Mouse (Mus musculus) intestine, postnatal 0 days (tissue): ENCODE results near the gene Nol4l. TPM values are rescaled to one million over a fixed set of nuclear protein-coding genes. Genes with fewer than 3 reads are reported as not detected.

Source experiments
- ATAC-seq: fragments of 200-750 bp; cut with Nextera tagmentation; 2 replicates; pipeline ENCODE4 v1.8.0; 2017; ENCODE audit warnings: mild to moderate bottlenecking, moderate TSS enrichment, moderate library complexity
- H3K27ac ChIP-seq: fragments of 300-500 bp; sonication (generic); 2 replicates; pipeline ENCODE4 v1.5.1; 2014; ENCODE audit warnings: mild to moderate bottlenecking, low read depth, low read length, moderate library complexity
- H3K27me3 ChIP-seq: fragments of 300-500 bp; sonication (generic); replicated peaks from 2 replicates; pipeline ENCODE4 v1.6.1; 2014; ENCODE audit warnings: low read length, mixed read lengths; ENCODE audit not compliant: control insufficient read depth, insufficient read depth
- H3K36me3 ChIP-seq: fragments of 300-500 bp; sonication (generic); 2 replicates; pipeline ENCODE4 v1.6.1; 2014; ENCODE audit warnings: mild to moderate bottlenecking, moderate library complexity; ENCODE audit not compliant: control insufficient read depth, insufficient read depth
- H3K4me1 ChIP-seq: fragments of 300-500 bp; sonication (generic); replicated peaks from 2 replicates; pipeline ENCODE4 v1.6.1; 2014; ENCODE audit warnings: antibody characterized with exemption, low read length, mixed read lengths; ENCODE audit not compliant: control insufficient read depth, insufficient read depth
- H3K4me2 ChIP-seq: fragments of 300-500 bp; sonication (generic); replicated peaks from 2 replicates; pipeline ENCODE4 v1.6.1; 2014; ENCODE audit warnings: low read depth, mild to moderate bottlenecking, moderate library complexity
- H3K4me3 ChIP-seq: fragments of 300-500 bp; sonication (generic); 2 replicates; pipeline ENCODE4 v1.5.1; 2014; ENCODE audit warnings: low read depth, low read length
- H3K9ac ChIP-seq: fragments of 300-500 bp; sonication (generic); 2 replicates; pipeline ENCODE4 v1.6.1; 2014; ENCODE audit warnings: mild to moderate bottlenecking, low read depth, low read length
- H3K9me3 ChIP-seq: fragments of 300-500 bp; sonication (generic); 2 replicates; pipeline ENCODE4 v1.6.1; 2016; ENCODE audit warnings: mixed run types; ENCODE audit not compliant: control insufficient read depth
- CTCF ChIP-seq: sonication (generic); IDR thresholded peaks from 2 replicates; pipeline ENCODE4 v1.5.1; 2016; ENCODE audit warnings: low read depth, mild to moderate bottlenecking, control low read depth, antibody characterized with exemption, moderate library complexity
- WGBS: fragments of 180-500 bp; shearing (Covaris S2); extraction: QIAGEN DNeasy Blood & Tissue Kit; methylation state at CpG from one replicate; pipeline ENCODE4 v1.1.7; 2014; 5-methylcytosine and 5-hydroxymethylcytosine counted together
- polyA plus RNA-seq: library from polyadenylated mRNA; unstranded; fragments of >200 nt; fragmentation: Nextera tagmentation; extraction: Ambion mirVana; gene quantifications from 2 replicates; pipeline ENCODE4 v1.2.1, GENCODE M21; 2015

The Nol4l gene
- polyA plus RNA-seq, 1 experiment from 2014 or later: 21.9 TPM

DNA sequence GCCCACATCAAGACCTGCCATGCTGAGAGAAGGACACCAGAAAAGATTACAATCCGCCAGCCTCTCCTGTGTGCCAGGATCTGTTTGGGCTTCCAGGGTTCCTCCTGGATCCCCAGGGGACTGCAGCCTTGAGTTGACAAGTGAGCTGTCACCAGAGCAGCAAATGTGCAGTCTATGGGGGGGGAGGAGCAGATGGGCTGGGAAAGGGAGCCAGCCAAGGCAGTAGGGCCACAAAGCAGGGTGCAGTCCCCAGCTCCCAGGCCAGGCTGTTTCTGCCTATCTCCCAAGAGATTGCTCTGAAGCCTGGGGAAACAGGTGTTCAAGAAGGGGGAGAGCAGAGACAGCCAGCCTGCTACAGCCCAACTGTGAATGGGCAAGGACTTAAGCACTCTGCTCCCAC, 111.4 kb downstream of the Nol4l start:
- H3K27me3 ChIP-seq: no peaks in the 10 kb centered on the region
- ATAC-seq: no peak
- H3K27ac ChIP-seq: peak overlapping the region; percentile 28; the same call in 1 of the 2 replicates
- WGBS: 87% methylated on average over 1 of the region's 1 CpGs
- H3K9ac ChIP-seq: no peak overlapping the region
- H3K4me3 ChIP-seq: no peak overlapping the region
- H3K9me3 ChIP-seq: no peaks in the 10 kb centered on the region
- H3K36me3 ChIP-seq: peaks cover 74% of the 10 kb centered on the region
- no peaks in the 10 kb centered on the region for H3K4me1 ChIP-seq
- H3K4me2 ChIP-seq: no peak overlapping the region
- no peak for TF ChIP-seq CTCF

DNA sequence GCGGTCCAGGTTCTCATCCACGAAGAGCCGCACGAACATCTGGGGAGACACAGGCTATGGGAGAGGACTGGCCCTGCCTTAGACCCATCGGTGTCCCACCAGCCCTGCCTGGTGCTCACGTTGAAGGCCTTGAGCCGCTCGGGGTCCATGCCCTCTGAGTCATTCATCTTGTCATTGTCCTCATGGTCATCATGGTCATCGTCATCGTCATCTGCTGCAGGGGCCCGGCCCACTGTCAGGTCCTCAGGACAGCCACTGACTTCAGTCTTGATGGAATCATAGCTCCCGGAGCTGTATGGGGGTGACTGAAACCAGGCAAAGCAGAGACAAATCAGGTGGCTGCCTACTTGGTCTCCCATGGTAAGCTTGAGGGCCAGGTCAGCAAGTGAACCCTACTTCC, 111.9 kb downstream of the Nol4l start:
- H3K9ac ChIP-seq: no peak overlapping the region
- H3K4me1 ChIP-seq: no peaks in the 10 kb centered on the region
- 0 out of 2 replicates have a peak overlapping the region, but pooled peaks have one; percentile 28 for H3K27ac ChIP-seq
- H3K9me3 ChIP-seq: no peaks in the 10 kb centered on the region
- no peak for TF ChIP-seq CTCF
- peaks cover 79% of the 10 kb centered on the region for H3K36me3 ChIP-seq
- ATAC-seq: no peak
- H3K4me3 ChIP-seq: no peak overlapping the region
- 90% methylated on average over 12 of the region's 12 CpGs for WGBS
- no peak overlapping the region for H3K4me2 ChIP-seq
- no peaks in the 10 kb centered on the region for H3K27me3 ChIP-seq

DNA sequence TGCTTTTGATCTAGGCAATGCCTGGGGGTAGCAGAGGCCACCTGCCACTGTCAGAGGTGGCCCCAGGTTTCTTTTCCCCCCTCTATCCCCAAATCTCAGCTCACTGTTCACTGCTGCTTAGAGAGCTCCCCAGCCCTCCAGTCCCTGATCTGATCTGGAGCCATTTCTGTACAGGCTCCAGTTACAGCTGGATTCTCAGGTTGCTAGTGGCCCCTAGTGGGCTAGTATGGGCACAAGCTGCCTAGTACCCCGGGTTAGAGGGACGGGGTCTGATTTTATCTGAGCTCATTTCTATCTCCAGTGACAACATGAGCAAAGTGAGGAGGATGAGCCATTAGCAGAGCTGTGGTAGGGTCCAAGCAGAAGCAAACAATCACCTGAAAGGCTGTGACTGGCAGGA, 115.2 kb downstream of the Nol4l start:
- TF ChIP-seq CTCF: peak; percentile 68
- H3K4me3 ChIP-seq: no peak overlapping the region
- no peaks in the 10 kb centered on the region for H3K4me1 ChIP-seq
- no peak for ATAC-seq
- 37% methylated on average over 2 of the region's 2 CpGs for WGBS
- no peak overlapping the region for H3K27ac ChIP-seq
- no peak overlapping the region for H3K9ac ChIP-seq
- H3K27me3 ChIP-seq: no peaks in the 10 kb centered on the region
- no peaks in the 10 kb centered on the region for H3K9me3 ChIP-seq
- H3K36me3 ChIP-seq: peaks cover 97% of the 10 kb centered on the region
- no peak overlapping the region for H3K4me2 ChIP-seq

DNA sequence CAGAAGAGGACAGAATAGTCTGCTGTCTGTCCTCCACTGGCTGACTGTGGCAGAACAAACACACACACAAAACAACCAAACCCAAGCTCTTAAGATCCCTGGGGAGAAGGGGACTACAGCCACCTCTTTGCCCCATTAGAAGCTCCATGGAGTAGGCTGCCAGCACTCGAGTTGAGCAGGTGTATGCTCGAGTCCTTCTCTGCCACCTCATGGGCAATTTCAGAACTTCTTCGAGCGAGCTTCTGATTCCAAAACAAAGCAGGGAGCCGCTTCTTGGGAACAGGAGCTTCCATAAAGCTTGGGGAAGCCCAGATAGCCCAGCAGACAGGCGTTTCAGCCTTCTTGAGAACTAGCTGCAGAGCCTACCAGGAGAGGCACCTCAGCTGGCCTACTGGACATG, 117.2 kb downstream of the Nol4l start:
- no peaks in the 10 kb centered on the region for H3K9me3 ChIP-seq
- no peak overlapping the region for H3K27ac ChIP-seq
- no peaks in the 10 kb centered on the region for H3K4me1 ChIP-seq
- no peak overlapping the region for H3K4me2 ChIP-seq
- no peak overlapping the region for H3K9ac ChIP-seq
- WGBS: 59% methylated on average over 6 of the region's 6 CpGs
- H3K36me3 ChIP-seq: peaks cover 91% of the 10 kb centered on the region
- ATAC-seq: no peak
- no peaks in the 10 kb centered on the region for H3K27me3 ChIP-seq
- peak; percentile 50 for TF ChIP-seq CTCF
- no peak overlapping the region for H3K4me3 ChIP-seq

DNA sequence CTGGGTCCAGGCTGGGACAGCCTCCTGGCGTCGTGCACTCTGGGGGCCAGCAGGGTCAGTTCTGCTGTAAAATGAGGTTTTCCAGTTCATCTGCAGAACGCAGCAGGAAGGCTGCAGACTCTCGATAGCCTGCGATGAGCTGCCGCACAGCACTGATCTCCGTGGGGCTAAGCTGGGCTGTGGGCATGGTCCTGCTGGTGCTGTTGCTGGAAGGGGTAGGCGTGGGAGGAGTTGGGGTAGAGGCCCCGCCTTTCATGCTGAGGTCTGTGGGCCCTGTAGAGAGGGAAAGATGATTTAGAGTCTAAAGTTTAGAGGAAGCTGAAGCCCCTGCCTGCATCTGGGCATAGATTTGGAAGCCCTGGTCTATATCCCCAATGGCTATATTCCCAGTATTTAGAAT, 118.2 kb downstream of the Nol4l start:
- WGBS: 71% methylated on average over 9 of the region's 9 CpGs
- Histone ChIP-seq H3K4me1 (no peaks in the 10 kb centered on the region), H3K27me3 (no peaks in the 10 kb centered on the region), H3K36me3 (peaks cover 90% of the 10 kb centered on the region), H3K4me3 (no peak overlapping the region), H3K4me2 (no peak overlapping the region), H3K9me3 (no peaks in the 10 kb centered on the region), H3K27ac (no peak overlapping the region), H3K9ac (no peak overlapping the region)
- ATAC-seq: no peak
- TF ChIP-seq CTCF: no peak

DNA sequence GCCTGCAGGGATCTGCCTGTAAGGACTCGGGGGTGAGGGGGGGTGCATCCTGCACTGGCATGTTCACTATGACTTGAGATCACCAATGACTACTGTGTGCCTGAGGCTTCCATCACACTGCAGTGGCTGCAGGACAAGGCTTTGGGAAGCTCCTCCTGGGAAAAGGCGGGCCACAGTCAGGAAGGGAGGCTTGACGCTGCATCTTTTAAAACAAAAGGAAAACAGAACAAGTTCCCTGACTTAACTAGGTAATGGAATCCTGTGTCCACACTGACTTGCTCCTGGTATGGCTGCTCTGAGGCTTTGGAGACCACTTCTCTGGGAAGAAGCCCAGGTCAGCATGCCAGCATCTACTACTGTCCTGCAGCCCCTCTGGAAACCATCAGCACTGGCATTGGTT, 120.8 kb downstream of the Nol4l start:
- Histone ChIP-seq H3K27ac (no peak overlapping the region), H3K4me1 (no peaks in the 10 kb centered on the region), H3K27me3 (no peaks in the 10 kb centered on the region), H3K36me3 (peaks cover 66% of the 10 kb centered on the region), H3K9ac (no peak overlapping the region), H3K4me2 (no peak overlapping the region), H3K4me3 (no peak overlapping the region), H3K9me3 (no peaks in the 10 kb centered on the region)
- ATAC-seq: no peak
- TF ChIP-seq CTCF: no peak
- 64% methylated on average over 3 of the region's 3 CpGs for WGBS

DNA sequence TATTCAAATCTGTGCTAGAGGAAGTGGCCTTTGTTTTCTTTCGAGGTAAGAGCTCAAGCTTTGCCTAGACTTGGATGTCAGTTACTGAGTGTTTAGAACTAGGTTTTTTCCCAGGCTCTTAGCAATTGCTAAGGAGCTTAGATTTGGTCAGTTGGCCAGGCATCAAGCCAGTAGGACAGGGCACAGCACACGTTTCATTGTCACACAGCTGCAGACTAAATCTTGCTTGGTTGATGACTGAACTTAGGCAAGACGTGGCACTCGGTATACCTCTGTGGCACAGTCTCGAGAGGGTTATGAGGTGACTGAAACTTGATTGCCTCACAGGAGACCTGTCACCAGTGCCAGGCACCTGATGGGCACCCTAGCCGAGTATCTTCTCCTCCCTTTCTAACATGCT, 122.9 kb downstream of the Nol4l start:
- H3K36me3 ChIP-seq: peaks cover 53% of the 10 kb centered on the region

More for the DNA sequence above, 122.9 kb downstream of the Nol4l start:
- no peaks in the 10 kb centered on the region for H3K9me3 ChIP-seq
- no peaks in the 10 kb centered on the region for H3K4me1 ChIP-seq
- H3K27ac ChIP-seq: no peak overlapping the region
- no peak for ATAC-seq
- TF ChIP-seq CTCF: no peak
- H3K27me3 ChIP-seq: no peaks in the 10 kb centered on the region
- 77% methylated on average over 6 of the region's 6 CpGs for WGBS
- H3K9ac ChIP-seq: no peak overlapping the region
- H3K4me3 ChIP-seq: no peak overlapping the region
- H3K4me2 ChIP-seq: no peak overlapping the region
